Mouse (Mus musculus): ENCODE measurements around the gene Rsph3b. TPM values are rescaled to one million over a fixed set of nuclear protein-coding genes. Genes with fewer than 3 reads are reported as not detected.
"Not testable (repeated sequence)": the region's sequence is repeated elsewhere in the genome, so short reads cannot be mapped to it uniquely, and the experiment has no call there.

The Rsph3b gene
- polyA plus RNA-seq (2015; fragmentation: Nextera tagmentation; extraction: Ambion mirVana) = 45.5 and 47.8 TPM in 2 replicates

- under 1% methylated on average over 67 of the region's 73 CpGs for WGBS
- peak within 1 kb of the TSS; percentile 95 for H3K27ac ChIP-seq
- H3K4me3 ChIP-seq (replicated peaks) = peak within 1 kb of the TSS; percentile 62
- H3K4me1 ChIP-seq; H3K36me3 ChIP-seq; H3K27me3 ChIP-seq; H3K9me3 ChIP-seq (replicated peaks): not testable (repeated sequence)
- peak within 1 kb of the TSS; percentile 48 for H3K9ac ChIP-seq
- ATAC-seq (replicated peaks; ENCODE audit: low FRiP score) = peak; percentile 97
- peak within 1 kb of the TSS; percentile 69 for H3K4me2 ChIP-seq
These were observed at the start of gene Rsph3b for GRCm38 (mm10) chr17:6947984-6948768. Gene Rsph3b (minus strand): TSS chr17:6948682.

- H3K27me3 ChIP-seq; H3K9ac ChIP-seq; ATAC-seq (replicated peaks; ENCODE audit: low FRiP score); H3K4me3 ChIP-seq (replicated peaks); H3K27ac ChIP-seq; H3K4me2 ChIP-seq; H3K36me3 ChIP-seq; H3K4me1 ChIP-seq; H3K9me3 ChIP-seq (replicated peaks): not testable (repeated sequence)
- 71% methylated on average over 2 of the region's 7 CpGs for WGBS
These were observed 49.5 kb upstream of the Rsph3b start for GRCm38 (mm10) chr17:6997778-6998490.

- WGBS = 87% methylated on average over 8 of the region's 8 CpGs
These were observed 48.3 kb upstream of the Rsph3b start for GRCm38 (mm10) chr17:6996826-6997225.

GRCm38 (mm10) chr17:6995504-6995903 is 47.0 kb upstream of the Rsph3b start:
- H3K27ac ChIP-seq; H3K9ac ChIP-seq; H3K27me3 ChIP-seq; H3K36me3 ChIP-seq; H3K4me3 ChIP-seq (replicated peaks); H3K4me1 ChIP-seq; H3K9me3 ChIP-seq (replicated peaks); H3K4me2 ChIP-seq; ATAC-seq (replicated peaks; ENCODE audit: low FRiP score): not testable (repeated sequence)
- WGBS = no CpG with 5 or more reads among the region's 6 CpGs

More at GRCm38 (mm10) chr17:6996826-6997225, 48.3 kb upstream of the Rsph3b start:
- not testable (repeated sequence) for ATAC-seq (replicated peaks; ENCODE audit: low FRiP score); H3K27me3 ChIP-seq; H3K9me3 ChIP-seq (replicated peaks); H3K4me1 ChIP-seq; H3K27ac ChIP-seq; H3K36me3 ChIP-seq; H3K4me2 ChIP-seq; H3K9ac ChIP-seq; H3K4me3 ChIP-seq (replicated peaks)

GRCm38 (mm10) chr17:6986118-6986517 is 37.6 kb upstream of the Rsph3b start:
- WGBS = 100% methylated on average over 1 of the region's 1 CpGs
- H3K9me3 ChIP-seq (replicated peaks); H3K9ac ChIP-seq; H3K27ac ChIP-seq; ATAC-seq (replicated peaks; ENCODE audit: low FRiP score); H3K4me2 ChIP-seq; H3K4me3 ChIP-seq (replicated peaks); H3K36me3 ChIP-seq; H3K4me1 ChIP-seq; H3K27me3 ChIP-seq: not testable (repeated sequence)

DNA sequence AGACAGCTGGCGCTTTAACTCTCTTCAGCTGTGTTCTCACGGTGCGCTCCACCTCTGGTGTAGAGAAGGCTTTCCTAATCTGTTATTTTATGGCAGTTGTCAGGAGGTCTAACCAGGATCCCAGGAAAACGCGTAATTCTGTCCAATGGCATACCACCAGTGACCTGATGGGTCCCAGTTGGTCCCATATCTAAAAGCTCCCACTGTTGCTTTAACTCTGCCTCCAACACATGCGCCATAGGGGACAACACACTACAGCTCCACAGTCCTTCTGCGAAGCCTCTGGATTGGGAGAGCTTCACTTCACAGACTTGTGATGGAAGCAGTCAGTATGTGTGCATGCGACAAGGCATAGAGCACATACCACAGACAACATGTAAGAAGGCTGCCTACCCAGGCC is 31.7 kb upstream of the Rsph3b start:
- H3K4me2 ChIP-seq; H3K36me3 ChIP-seq; H3K9ac ChIP-seq; H3K27ac ChIP-seq; ATAC-seq (replicated peaks; ENCODE audit: low FRiP score); H3K4me3 ChIP-seq (replicated peaks); H3K4me1 ChIP-seq; H3K27me3 ChIP-seq; H3K9me3 ChIP-seq (replicated peaks): not testable (repeated sequence)
- WGBS = 83% methylated on average over 5 of the region's 8 CpGs

DNA sequence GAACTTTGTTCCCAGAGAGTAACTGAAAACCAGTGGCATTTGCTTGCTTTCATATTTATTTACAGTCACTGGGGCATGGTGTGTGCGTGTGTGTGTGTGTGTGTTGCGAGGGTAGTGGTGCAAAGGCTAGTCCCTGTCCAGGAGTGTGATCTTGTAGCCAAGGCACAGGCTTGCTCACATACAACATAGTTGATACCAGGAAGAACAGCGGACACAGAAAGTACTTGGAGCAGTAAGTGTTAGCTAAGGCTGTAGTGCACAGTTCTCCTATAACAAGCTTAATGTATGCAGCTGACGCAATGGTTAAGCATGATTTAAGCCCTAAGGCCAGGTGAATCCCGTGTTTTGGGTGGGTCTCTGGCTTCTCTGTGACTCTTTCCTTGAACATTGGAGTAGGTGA is 30.9 kb upstream of the Rsph3b start:
- not testable (repeated sequence) for H3K36me3 ChIP-seq; H3K9me3 ChIP-seq (replicated peaks); H3K27me3 ChIP-seq; H3K4me1 ChIP-seq
- H3K9ac ChIP-seq = 0 out of 2 replicates have a peak overlapping the region, but pooled peaks have one; percentile 66
- peak overlapping the region; percentile 61 for H3K4me2 ChIP-seq
- WGBS = 14% methylated on average over 5 of the region's 5 CpGs
- H3K27ac ChIP-seq = peak overlapping the region; percentile 78; the same call in 1 of the 2 replicates
- 0 out of 2 replicates have a peak, but pooled peaks have one; percentile 2 for ATAC-seq (replicated peaks; ENCODE audit: low FRiP score)
- H3K4me3 ChIP-seq (replicated peaks) = peak overlapping the region; percentile 62

DNA sequence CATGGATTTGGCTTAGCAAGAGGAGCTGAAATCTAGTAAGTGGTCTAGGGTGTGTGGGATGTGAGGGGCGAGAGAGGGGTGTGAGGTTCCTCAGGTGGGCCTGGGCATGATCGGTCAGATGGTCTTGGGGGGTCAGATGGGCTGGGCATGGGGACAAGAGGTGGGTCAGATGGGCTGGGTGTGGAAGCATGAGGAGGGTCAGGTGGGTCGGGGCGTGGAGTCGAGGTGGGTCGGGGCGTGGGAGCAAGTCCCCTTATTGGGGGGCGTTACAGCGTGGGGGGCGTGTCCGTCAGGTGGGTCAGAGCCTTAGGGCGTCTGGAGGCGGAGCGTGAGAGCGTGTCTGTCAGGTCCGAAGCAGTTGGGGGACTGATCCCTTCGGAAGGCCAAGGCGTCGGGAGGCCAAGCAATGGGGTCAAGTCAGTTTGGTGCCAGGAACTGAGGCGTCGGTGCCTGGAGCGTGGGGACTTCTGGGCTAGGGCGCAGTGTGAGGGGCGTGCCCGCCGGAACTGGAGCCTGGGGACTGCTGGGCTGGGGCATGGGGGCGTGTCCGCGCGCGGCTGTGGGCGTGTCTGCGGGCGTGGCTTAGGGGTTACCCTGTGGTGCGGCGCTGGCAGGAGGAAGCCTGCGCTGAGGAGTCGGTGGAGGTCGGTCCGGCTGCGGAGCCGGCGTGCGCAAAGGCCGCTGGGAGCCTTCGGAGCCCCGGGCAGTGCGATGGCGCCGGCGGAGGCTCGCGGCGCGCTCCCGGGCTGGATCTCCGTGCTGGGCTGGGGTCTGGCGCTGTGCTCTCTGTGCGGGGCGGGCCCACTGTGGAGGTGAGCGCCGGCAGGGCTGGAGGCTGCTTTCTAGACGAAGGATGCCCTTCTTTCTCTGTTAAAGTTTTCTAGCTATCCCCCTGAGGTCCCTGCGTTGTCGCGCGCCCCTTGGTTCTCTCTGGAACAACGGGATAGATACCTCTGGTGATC is 30.1 kb upstream of the Rsph3b start, which contains the start of gene Gm49721:
Gm49721 (plus strand) TSS at position 618 of the 962 bp plus-strand sequence.
- H3K27ac ChIP-seq = peak within 1 kb of the TSS; percentile 78

DNA sequence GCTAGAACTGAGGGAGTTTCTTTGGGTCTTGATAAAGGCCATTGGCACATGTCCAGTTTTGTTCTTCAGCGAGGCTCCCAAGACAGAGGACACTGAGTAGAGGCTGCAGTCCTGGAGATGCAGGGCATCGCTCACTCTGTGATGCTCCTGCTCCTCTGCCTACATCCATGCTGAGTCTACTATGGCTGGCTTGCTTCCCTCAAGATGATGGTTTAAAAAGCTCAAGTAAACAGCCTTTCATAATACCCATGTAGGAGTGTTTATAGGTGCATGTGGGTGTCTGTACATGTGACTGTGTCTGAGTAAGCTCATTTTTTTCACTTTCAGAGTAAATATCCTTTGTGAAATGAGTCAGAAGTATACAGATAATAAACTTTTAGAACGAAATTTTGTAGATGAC is 26.5 kb upstream of the Rsph3b start:
- H3K4me1 ChIP-seq; H3K27ac ChIP-seq; ATAC-seq (replicated peaks; ENCODE audit: low FRiP score); H3K4me2 ChIP-seq; H3K9me3 ChIP-seq (replicated peaks); H3K27me3 ChIP-seq; H3K36me3 ChIP-seq; H3K4me3 ChIP-seq (replicated peaks); H3K9ac ChIP-seq: not testable (repeated sequence)
- WGBS = 58% methylated on average over 3 of the region's 3 CpGs

More for the DNA sequence above, 30.1 kb upstream of the Rsph3b start, which contains the start of gene Gm49721:
- H3K9me3 ChIP-seq (replicated peaks); H3K36me3 ChIP-seq; H3K27me3 ChIP-seq; H3K4me1 ChIP-seq: not testable (repeated sequence)
- WGBS = 2% methylated on average over 32 of the region's 68 CpGs
- Histone ChIP-seq H3K4me3 (replicated peaks) (peak within 1 kb of the TSS; percentile 62), H3K4me2 (peak within 1 kb of the TSS; percentile 61), H3K9ac (peak within 1 kb of the TSS; percentile 66)
- peak; percentile 98 for ATAC-seq (replicated peaks; ENCODE audit: low FRiP score)

GRCm38 (mm10) chr17:6972836-6973396 is 24.4 kb upstream of the Rsph3b start:
- H3K4me1 ChIP-seq; H3K4me3 ChIP-seq (replicated peaks); H3K36me3 ChIP-seq; H3K4me2 ChIP-seq; ATAC-seq (replicated peaks; ENCODE audit: low FRiP score); H3K27me3 ChIP-seq; H3K27ac ChIP-seq; H3K9me3 ChIP-seq (replicated peaks); H3K9ac ChIP-seq: not testable (repeated sequence)
- WGBS = 66% methylated on average over 4 of the region's 4 CpGs

DNA sequence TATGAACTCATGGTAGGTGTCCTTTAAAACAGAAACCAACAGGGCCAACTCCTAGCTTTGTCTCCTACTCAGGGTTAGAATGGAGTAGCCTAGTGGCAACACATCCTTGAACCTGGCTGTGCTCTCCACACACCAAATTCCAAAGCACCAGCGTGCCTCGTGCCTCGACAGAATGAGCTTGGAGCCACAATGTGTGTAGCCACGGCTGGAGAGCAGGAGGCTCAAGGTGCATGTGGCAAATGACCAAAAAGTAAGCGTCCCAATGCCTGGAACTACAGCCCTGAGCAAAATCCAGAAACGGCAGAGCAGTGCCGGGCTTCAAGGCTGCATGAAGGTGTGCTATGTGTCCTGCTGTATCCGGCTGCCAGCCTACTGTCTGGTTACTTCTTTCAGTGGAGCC is 22.8 kb upstream of the Rsph3b start:
- not testable (repeated sequence) for H3K4me3 ChIP-seq (replicated peaks); H3K9ac ChIP-seq; H3K9me3 ChIP-seq (replicated peaks); ATAC-seq (replicated peaks; ENCODE audit: low FRiP score); H3K4me2 ChIP-seq; H3K27ac ChIP-seq; H3K27me3 ChIP-seq; H3K4me1 ChIP-seq; H3K36me3 ChIP-seq
- 85% methylated on average over 8 of the region's 8 CpGs for WGBS

Data from kidney, embryonic 15.5 days (tissue).